Mouse (Mus musculus): Measurements from ENCODE around the gene Ntng2. TPM values are rescaled to one million over a fixed set of nuclear protein-coding genes. Genes with fewer than 3 reads are reported as not detected.

The Ntng2 gene
- polyA plus RNA-seq, 1 experiment, result 23.4 TPM

- no peak overlapping the region for H3K4me3 ChIP-seq (ENCODE audit: low read depth, low read length)
- H3K27me3 ChIP-seq (ENCODE audit: control insufficient read depth, insufficient read depth, low read length), result no peaks in the 10 kb centered on the region
- H3K4me1 ChIP-seq (ENCODE audit: control insufficient read depth, insufficient read depth, insufficient read length, low read length), result no peaks in the 10 kb centered on the region
- H3K27ac ChIP-seq (ENCODE audit: insufficient read depth, low read depth, low read length), result no peak overlapping the region
- TF ChIP-seq POLR2A (IDR thresholded peaks at IDR 0.05; ENCODE audit: low read depth, low read length) (no peak), CTCF (IDR thresholded peaks at IDR 0.05; ENCODE audit: extremely low read depth, insufficient read length, insufficient replicate concordance, low read depth, low read length) (no peak)
- 63% methylated on average over 6 of the region's 6 CpGs for WGBS
- no peaks in the 10 kb centered on the region for H3K36me3 ChIP-seq (ENCODE audit: control insufficient read depth, insufficient read depth, low read length)
These were observed 9.7 kb upstream of the Ntng2 start for GRCm38 (mm10) chr2:29262436-29262915.

GRCm38 (mm10) chr2:29261126-29261525 is 8.3 kb upstream of the Ntng2 start:
- WGBS, result 49% methylated on average over 6 of the region's 6 CpGs

GRCm38 (mm10) chr2:29253205-29253865 is 530 bp upstream of the Ntng2 start:
- H3K36me3 ChIP-seq (ENCODE audit: control insufficient read depth, insufficient read depth, low read length), result no peaks in the 10 kb centered on the region
- WGBS, result 7% methylated on average over 22 of the region's 22 CpGs
- TF ChIP-seq POLR2A (IDR thresholded peaks at IDR 0.05; ENCODE audit: low read depth, low read length), result no peak
- TF ChIP-seq CTCF (IDR thresholded peaks at IDR 0.05; ENCODE audit: extremely low read depth, insufficient read length, insufficient replicate concordance, low read depth, low read length), result 0 out of 2 replicates have a peak, but pooled peaks have one; percentile 8
- peaks cover 48% of the 10 kb centered on the region for H3K27me3 ChIP-seq (ENCODE audit: control insufficient read depth, insufficient read depth, low read length)
- peaks cover 5% of the 10 kb centered on the region for H3K4me1 ChIP-seq (ENCODE audit: control insufficient read depth, insufficient read depth, insufficient read length, low read length)
- peak overlapping the region; percentile 74 for H3K4me3 ChIP-seq (ENCODE audit: low read depth, low read length)
- H3K27ac ChIP-seq (ENCODE audit: insufficient read depth, low read depth, low read length), result no peak overlapping the region

More at GRCm38 (mm10) chr2:29261126-29261525, 8.3 kb upstream of the Ntng2 start:
- TF ChIP-seq CTCF (IDR thresholded peaks at IDR 0.05; ENCODE audit: extremely low read depth, insufficient read length, insufficient replicate concordance, low read depth, low read length) (no peak), POLR2A (IDR thresholded peaks at IDR 0.05; ENCODE audit: low read depth, low read length) (no peak)
- no peaks in the 10 kb centered on the region for H3K36me3 ChIP-seq (ENCODE audit: control insufficient read depth, insufficient read depth, low read length)
- no peaks in the 10 kb centered on the region for H3K4me1 ChIP-seq (ENCODE audit: control insufficient read depth, insufficient read depth, insufficient read length, low read length)
- no peak overlapping the region for H3K4me3 ChIP-seq (ENCODE audit: low read depth, low read length)
- no peaks in the 10 kb centered on the region for H3K27me3 ChIP-seq (ENCODE audit: control insufficient read depth, insufficient read depth, low read length)
- H3K27ac ChIP-seq (ENCODE audit: insufficient read depth, low read depth, low read length), result no peak overlapping the region

GRCm38 (mm10) chr2:29252059-29252598 is 676 bp downstream of the Ntng2 start:
- H3K4me3 ChIP-seq (ENCODE audit: low read depth, low read length), result peak overlapping the region; percentile 74
- no peaks in the 10 kb centered on the region for H3K36me3 ChIP-seq (ENCODE audit: control insufficient read depth, insufficient read depth, low read length)
- H3K27ac ChIP-seq (ENCODE audit: insufficient read depth, low read depth, low read length), result peak overlapping the region; percentile 19; the same call in 1 of the 2 replicates
- under 1% methylated on average over 49 of the region's 49 CpGs for WGBS
- TF ChIP-seq POLR2A (IDR thresholded peaks at IDR 0.05; ENCODE audit: low read depth, low read length) (peak; percentile 55; the same call in 1 of the 2 replicates), CTCF (IDR thresholded peaks at IDR 0.05; ENCODE audit: extremely low read depth, insufficient read length, insufficient replicate concordance, low read depth, low read length) (no peak)
- peaks cover 5% of the 10 kb centered on the region for H3K4me1 ChIP-seq (ENCODE audit: control insufficient read depth, insufficient read depth, insufficient read length, low read length)
- H3K27me3 ChIP-seq (ENCODE audit: control insufficient read depth, insufficient read depth, low read length), result peaks cover 49% of the 10 kb centered on the region

- Histone ChIP-seq H3K36me3 (ENCODE audit: control insufficient read depth, insufficient read depth, low read length) (no peaks in the 10 kb centered on the region), H3K4me1 (ENCODE audit: control insufficient read depth, insufficient read depth, insufficient read length, low read length) (peaks cover 5% of the 10 kb centered on the region), H3K4me3 (ENCODE audit: low read depth, low read length) (peak overlapping the region; percentile 74), H3K27ac (ENCODE audit: insufficient read depth, low read depth, low read length) (no peak overlapping the region), H3K27me3 (ENCODE audit: control insufficient read depth, insufficient read depth, low read length) (peaks cover 49% of the 10 kb centered on the region)
- TF ChIP-seq POLR2A (IDR thresholded peaks at IDR 0.05; ENCODE audit: low read depth, low read length) (no peak), CTCF (IDR thresholded peaks at IDR 0.05; ENCODE audit: extremely low read depth, insufficient read length, insufficient replicate concordance, low read depth, low read length) (no peak)
- 1% methylated on average over 61 of the region's 61 CpGs for WGBS
These were observed 1.4 kb downstream of the Ntng2 start for GRCm38 (mm10) chr2:29251095-29252058.

- TF ChIP-seq CTCF (IDR thresholded peaks at IDR 0.05; ENCODE audit: extremely low read depth, insufficient read length, insufficient replicate concordance, low read depth, low read length) (no peak), POLR2A (IDR thresholded peaks at IDR 0.05; ENCODE audit: low read depth, low read length) (no peak)
- Histone ChIP-seq H3K4me1 (ENCODE audit: control insufficient read depth, insufficient read depth, insufficient read length, low read length) (peaks cover 6% of the 10 kb centered on the region), H3K27ac (ENCODE audit: insufficient read depth, low read depth, low read length) (no peak overlapping the region), H3K4me3 (ENCODE audit: low read depth, low read length) (peak overlapping the region; percentile 74; the same call in 1 of the 2 replicates), H3K36me3 (ENCODE audit: control insufficient read depth, insufficient read depth, low read length) (no peaks in the 10 kb centered on the region), H3K27me3 (ENCODE audit: control insufficient read depth, insufficient read depth, low read length) (peaks cover 49% of the 10 kb centered on the region)
- 6% methylated on average over 44 of the region's 44 CpGs for WGBS
These were observed 2.3 kb downstream of the Ntng2 start for GRCm38 (mm10) chr2:29250263-29251094.
